Mouse (Mus musculus) heart, embryonic 13.5 days (tissue): ENCODE measurements around the gene Slco4a1. TPM values are rescaled to one million over a fixed set of nuclear protein-coding genes. Genes with fewer than 3 reads are reported as not detected.

ENCODE experiments used
- ATAC-seq: fragments of 200-750 bp; cut with Nextera tagmentation; 2 replicates; pipeline ENCODE4 v1.8.0; 2017; ENCODE audit warnings: moderate TSS enrichment; ENCODE audit not compliant: insufficient number of reproducible peaks, low FRiP score, low TSS enrichment; ENCODE audit errors: extremely low read depth
- H3K27ac ChIP-seq: fragments of 300-500 bp; sonication (generic); replicated peaks from 2 replicates; pipeline ENCODE4 v1.5.1; 2015; ENCODE audit warnings: moderate library complexity, mild to moderate bottlenecking, inconsistent platforms
- H3K27me3 ChIP-seq: fragments of 300-500 bp; sonication (generic); replicated peaks from 2 replicates; pipeline ENCODE4 v1.6.1; 2015; ENCODE audit warnings: mild to moderate bottlenecking, inconsistent platforms
- H3K36me3 ChIP-seq: fragments of 300-500 bp; sonication (generic); 2 replicates; pipeline ENCODE4 v1.6.1; 2015; ENCODE audit warnings: mild to moderate bottlenecking, inconsistent platforms
- H3K4me1 ChIP-seq: fragments of 300-500 bp; sonication (generic); 2 replicates; pipeline ENCODE4 v1.6.1; 2015; ENCODE audit warnings: inconsistent platforms
- H3K4me2 ChIP-seq: fragments of 300-500 bp; sonication (generic); 2 replicates; pipeline ENCODE4 v1.6.1; 2015; ENCODE audit warnings: inconsistent platforms, mild to moderate bottlenecking, moderate library complexity
- H3K4me3 ChIP-seq: fragments of 300-500 bp; sonication (generic); 2 replicates; pipeline ENCODE4 v1.5.1; 2015; ENCODE audit warnings: moderate library complexity, mild to moderate bottlenecking, inconsistent platforms
- H3K9ac ChIP-seq: fragments of 300-500 bp; sonication (generic); 2 replicates; pipeline ENCODE4 v1.6.1; 2015; ENCODE audit warnings: inconsistent platforms, mild to moderate bottlenecking, moderate library complexity
- H3K9me3 ChIP-seq: fragments of 300-500 bp; sonication (generic); 2 replicates; pipeline ENCODE4 v1.6.1; 2016; ENCODE audit warnings: inconsistent platforms
- WGBS: fragments of 180-500 bp; shearing (Covaris S2); methylation state at CpG from one replicate; pipeline ENCODE4 v1.1.7; 2015; ENCODE audit warnings: mixed read lengths; 5-methylcytosine and 5-hydroxymethylcytosine counted together
- polyA plus RNA-seq: library from polyadenylated mRNA; unstranded; fragments of >200 nt; fragmentation: Nextera tagmentation; extraction: Ambion mirVana; gene quantifications from 2 replicates; pipeline ENCODE4 v1.2.1, GENCODE M21; 2015

The Slco4a1 gene
- polyA plus RNA-seq, 1 experiment from 2014 or later: 0.32 TPM

DNA sequence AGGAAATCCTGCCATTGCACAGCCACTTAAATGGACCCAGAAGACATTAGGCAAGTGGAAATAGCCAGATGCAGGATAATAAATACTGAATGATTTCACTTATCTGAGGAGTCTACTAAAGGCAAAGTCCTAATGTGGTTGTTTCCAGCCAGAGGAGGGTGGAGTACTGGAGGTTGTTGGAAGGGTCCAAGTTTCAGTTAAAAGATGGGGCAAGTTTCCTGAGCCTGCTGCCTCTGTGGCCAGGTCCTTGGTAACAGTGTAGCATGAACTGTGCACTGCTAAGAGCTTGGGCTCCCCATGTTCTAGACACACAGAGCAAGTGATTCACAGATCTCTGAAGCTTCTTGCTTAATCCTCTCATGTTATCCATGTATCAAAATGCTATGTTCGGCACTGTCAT lies 10.1 kb upstream of the Slco4a1 start:
- H3K36me3 ChIP-seq: no peaks in the 10 kb centered on the region
- H3K4me3 ChIP-seq: no peak overlapping the region
- H3K27ac ChIP-seq: no peak overlapping the region
- H3K9ac ChIP-seq: no peak overlapping the region
- WGBS: 85% methylated on average over 1 of the region's 1 CpGs
- peaks cover 10% of the 10 kb centered on the region; the same call in 1 of the 2 replicates for H3K27me3 ChIP-seq
- H3K4me1 ChIP-seq: peaks cover 25% of the 10 kb centered on the region
- H3K9me3 ChIP-seq: no peaks in the 10 kb centered on the region
- no peak overlapping the region for H3K4me2 ChIP-seq
- no peak for ATAC-seq

GRCm38 (mm10) chr2:180449007-180449406 lies 7.0 kb upstream of the Slco4a1 start:
- WGBS: 65% methylated on average over 5 of the region's 5 CpGs
- Histone ChIP-seq H3K4me3 (no peak overlapping the region), H3K4me2 (no peak overlapping the region), H3K27ac (no peak overlapping the region), H3K4me1 (peaks cover 8% of the 10 kb centered on the region), H3K36me3 (no peaks in the 10 kb centered on the region), H3K27me3 (peaks cover 10% of the 10 kb centered on the region; the same call in 1 of the 2 replicates), H3K9me3 (no peaks in the 10 kb centered on the region), H3K9ac (no peak overlapping the region)
- ATAC-seq: no peak

DNA sequence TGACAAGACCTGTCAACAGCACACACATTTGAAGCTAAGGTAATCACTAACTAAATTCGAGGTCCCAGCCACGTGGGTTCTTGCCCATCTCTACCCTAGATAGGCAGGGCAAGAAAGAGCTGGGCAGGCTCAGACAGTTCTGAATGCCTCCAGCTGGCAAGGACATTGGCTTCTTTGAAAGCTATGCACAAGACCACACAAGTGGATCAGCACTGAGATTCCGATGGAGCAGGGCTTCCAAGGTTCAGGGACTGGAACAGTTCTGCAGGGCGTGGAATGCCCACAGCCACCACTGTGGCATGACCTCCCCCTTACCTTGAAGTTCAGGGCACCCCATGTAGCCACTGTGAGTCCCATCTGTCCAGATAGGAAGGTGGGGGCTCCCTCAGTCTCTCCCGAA lies 5.5 kb upstream of the Slco4a1 start:
- 77% methylated on average over 5 of the region's 5 CpGs for WGBS
- H3K4me1 ChIP-seq: peaks cover 6% of the 10 kb centered on the region
- no peak overlapping the region for H3K4me3 ChIP-seq
- no peak overlapping the region for H3K9ac ChIP-seq
- no peaks in the 10 kb centered on the region for H3K9me3 ChIP-seq
- no peak overlapping the region for H3K27ac ChIP-seq
- peaks cover 19% of the 10 kb centered on the region; the same call in 1 of the 2 replicates for H3K27me3 ChIP-seq
- no peak for ATAC-seq
- no peak overlapping the region for H3K4me2 ChIP-seq
- no peaks in the 10 kb centered on the region for H3K36me3 ChIP-seq

GRCm38 (mm10) chr2:180456705-180457104 lies 660 bp downstream of the Slco4a1 start:
- H3K4me3 ChIP-seq: peak overlapping the region; percentile 57
- no peak for ATAC-seq
- H3K36me3 ChIP-seq: no peaks in the 10 kb centered on the region
- peaks cover 47% of the 10 kb centered on the region for H3K27me3 ChIP-seq
- WGBS: 2% methylated on average over 27 of the region's 28 CpGs
- peak overlapping the region; percentile 50 for H3K9ac ChIP-seq
- no peak overlapping the region for H3K27ac ChIP-seq
- H3K4me2 ChIP-seq: peak overlapping the region; percentile 90
- H3K9me3 ChIP-seq: no peaks in the 10 kb centered on the region
- peaks cover 18% of the 10 kb centered on the region for H3K4me1 ChIP-seq

GRCm38 (mm10) chr2:180457680-180458079 lies 1.6 kb downstream of the Slco4a1 start:
- 55% methylated on average over 2 of the region's 2 CpGs for WGBS
- Histone ChIP-seq H3K4me2 (no peak overlapping the region), H3K9ac (no peak overlapping the region), H3K4me1 (peaks cover 18% of the 10 kb centered on the region), H3K36me3 (no peaks in the 10 kb centered on the region), H3K4me3 (no peak overlapping the region), H3K27ac (no peak overlapping the region), H3K27me3 (peaks cover 50% of the 10 kb centered on the region), H3K9me3 (no peaks in the 10 kb centered on the region)
- no peak for ATAC-seq

DNA sequence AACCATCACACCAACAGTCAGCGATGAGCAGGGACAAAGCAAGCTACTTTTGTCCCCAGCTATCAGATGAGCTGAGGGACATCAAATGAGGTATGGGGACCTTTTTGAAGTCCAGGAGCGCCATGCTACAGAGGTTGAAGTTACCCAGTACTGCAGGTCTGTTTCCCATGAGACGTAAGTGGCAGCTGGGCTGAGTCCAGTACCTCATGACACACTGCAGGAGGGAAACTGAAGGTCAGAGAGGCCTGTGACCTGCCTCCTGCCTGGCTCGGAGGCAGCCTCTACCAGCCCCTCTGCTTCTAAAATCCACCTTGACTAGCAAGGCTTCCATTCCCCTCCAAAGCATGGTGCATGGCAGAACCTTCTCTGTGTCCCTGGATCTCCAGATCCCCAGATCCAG lies 3.4 kb downstream of the Slco4a1 start:
- 66% methylated on average over 4 of the region's 4 CpGs for WGBS
- Histone ChIP-seq H3K9me3 (no peaks in the 10 kb centered on the region), H3K4me2 (no peak overlapping the region), H3K27ac (no peak overlapping the region), H3K4me3 (no peak overlapping the region), H3K27me3 (peaks cover 56% of the 10 kb centered on the region), H3K4me1 (peaks cover 18% of the 10 kb centered on the region), H3K36me3 (no peaks in the 10 kb centered on the region), H3K9ac (no peak overlapping the region)
- no peak for ATAC-seq

- no peaks in the 10 kb centered on the region for H3K9me3 ChIP-seq
- ATAC-seq: no peak
- H3K9ac ChIP-seq: no peak overlapping the region
- WGBS: 58% methylated on average over 8 of the region's 8 CpGs
- H3K36me3 ChIP-seq: no peaks in the 10 kb centered on the region
- peaks cover 10% of the 10 kb centered on the region for H3K4me1 ChIP-seq
- H3K27me3 ChIP-seq: peaks cover 48% of the 10 kb centered on the region
- H3K4me2 ChIP-seq: no peak overlapping the region
- no peak overlapping the region for H3K27ac ChIP-seq
- no peak overlapping the region for H3K4me3 ChIP-seq
These were observed 4.8 kb downstream of the Slco4a1 start for GRCm38 (mm10) chr2:180460801-180461200.

- ATAC-seq: no peak
- Histone ChIP-seq H3K4me3 (no peak overlapping the region), H3K27me3 (peaks cover 31% of the 10 kb centered on the region), H3K9ac (no peak overlapping the region), H3K9me3 (no peaks in the 10 kb centered on the region), H3K27ac (no peak overlapping the region), H3K4me2 (no peak overlapping the region), H3K36me3 (no peaks in the 10 kb centered on the region), H3K4me1 (no peaks in the 10 kb centered on the region)
- WGBS: 80% methylated on average over 8 of the region's 8 CpGs
These were observed 6.5 kb downstream of the Slco4a1 start for GRCm38 (mm10) chr2:180462593-180462992.

DNA sequence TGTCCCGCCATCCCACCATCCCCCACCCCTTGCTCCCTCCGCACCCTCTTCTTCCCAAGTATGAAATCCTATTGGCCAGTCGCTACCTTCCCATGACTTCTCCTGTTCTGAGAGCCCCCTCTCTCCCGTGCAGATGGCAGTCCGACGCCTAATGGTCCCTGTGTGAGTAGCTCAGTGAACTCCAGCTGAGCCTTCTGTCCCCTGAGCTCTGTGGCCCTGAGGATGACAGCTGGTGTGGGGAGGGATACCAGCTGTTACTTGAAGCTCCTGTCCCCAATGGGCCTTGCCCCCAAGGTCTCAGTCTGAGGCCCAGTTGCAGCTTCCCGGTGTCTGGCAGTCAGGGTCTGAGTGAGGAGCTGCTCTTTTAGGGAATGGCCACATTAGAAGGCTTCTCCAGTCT lies 10.5 kb downstream of the Slco4a1 start:
- Histone ChIP-seq H3K4me3 (no peak overlapping the region), H3K36me3 (no peaks in the 10 kb centered on the region), H3K27me3 (peaks cover 19% of the 10 kb centered on the region), H3K27ac (no peak overlapping the region), H3K4me1 (no peaks in the 10 kb centered on the region), H3K4me2 (no peak overlapping the region), H3K9me3 (no peaks in the 10 kb centered on the region), H3K9ac (no peak overlapping the region)
- WGBS: 60% methylated on average over 7 of the region's 7 CpGs
- ATAC-seq: no peak

DNA sequence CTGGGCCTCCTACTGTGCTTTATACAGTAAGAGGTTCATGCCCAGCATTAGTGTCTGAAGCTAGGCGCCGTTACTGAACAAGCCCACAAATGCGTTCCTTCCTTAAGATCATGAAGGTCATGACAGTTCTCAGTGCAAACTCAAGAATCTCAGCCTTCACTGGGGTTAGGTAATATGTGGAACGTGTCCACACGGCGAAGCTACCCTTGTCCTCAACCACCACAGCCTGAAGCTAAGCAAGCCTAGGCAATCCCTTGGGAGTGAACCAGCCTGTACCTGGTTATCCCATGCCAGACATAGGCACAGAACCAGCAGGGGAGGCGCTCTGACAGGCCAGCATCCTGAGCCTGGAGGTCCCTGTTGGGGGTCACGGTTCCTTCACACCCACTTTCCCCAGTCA lies 12.8 kb downstream of the Slco4a1 start:
- H3K36me3 ChIP-seq: no peaks in the 10 kb centered on the region
- ATAC-seq: no peak
- no peak overlapping the region for H3K9ac ChIP-seq
- H3K4me1 ChIP-seq: peaks cover 6% of the 10 kb centered on the region; the same call in 1 of the 2 replicates
- no peak overlapping the region for H3K4me2 ChIP-seq
- H3K27me3 ChIP-seq: peaks cover 18% of the 10 kb centered on the region
- no peaks in the 10 kb centered on the region for H3K9me3 ChIP-seq
- WGBS: 85% methylated on average over 8 of the region's 8 CpGs
- H3K27ac ChIP-seq: no peak overlapping the region
- H3K4me3 ChIP-seq: no peak overlapping the region

DNA sequence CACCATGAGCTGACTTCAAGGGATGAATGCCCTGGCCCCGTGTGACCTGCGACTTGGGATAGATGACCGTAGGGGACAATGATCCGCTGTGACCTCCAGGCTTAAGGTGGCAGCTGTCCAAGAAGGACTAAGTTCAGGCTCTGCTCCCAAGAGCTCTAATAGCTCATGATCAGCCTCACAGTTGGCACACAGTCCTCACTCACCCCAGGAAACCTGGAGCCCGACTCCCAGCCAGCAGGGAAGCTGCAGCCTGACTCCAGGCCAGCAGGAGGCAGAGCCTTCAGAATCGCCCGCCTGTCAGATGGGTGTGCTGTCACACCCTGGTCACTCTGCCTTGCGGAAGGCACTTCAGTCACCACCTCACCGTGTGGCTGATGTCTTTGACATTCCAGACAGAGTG lies 13.7 kb downstream of the Slco4a1 start:
- H3K9ac ChIP-seq: no peak overlapping the region
- no peak overlapping the region for H3K27ac ChIP-seq
- H3K9me3 ChIP-seq: no peaks in the 10 kb centered on the region
- no peak overlapping the region for H3K4me3 ChIP-seq
- H3K4me1 ChIP-seq: peaks cover 6% of the 10 kb centered on the region; the same call in 1 of the 2 replicates
- no peaks in the 10 kb centered on the region for H3K36me3 ChIP-seq
- H3K27me3 ChIP-seq: peaks cover 18% of the 10 kb centered on the region
- H3K4me2 ChIP-seq: no peak overlapping the region
- 47% methylated on average over 9 of the region's 9 CpGs for WGBS
- ATAC-seq: no peak

DNA sequence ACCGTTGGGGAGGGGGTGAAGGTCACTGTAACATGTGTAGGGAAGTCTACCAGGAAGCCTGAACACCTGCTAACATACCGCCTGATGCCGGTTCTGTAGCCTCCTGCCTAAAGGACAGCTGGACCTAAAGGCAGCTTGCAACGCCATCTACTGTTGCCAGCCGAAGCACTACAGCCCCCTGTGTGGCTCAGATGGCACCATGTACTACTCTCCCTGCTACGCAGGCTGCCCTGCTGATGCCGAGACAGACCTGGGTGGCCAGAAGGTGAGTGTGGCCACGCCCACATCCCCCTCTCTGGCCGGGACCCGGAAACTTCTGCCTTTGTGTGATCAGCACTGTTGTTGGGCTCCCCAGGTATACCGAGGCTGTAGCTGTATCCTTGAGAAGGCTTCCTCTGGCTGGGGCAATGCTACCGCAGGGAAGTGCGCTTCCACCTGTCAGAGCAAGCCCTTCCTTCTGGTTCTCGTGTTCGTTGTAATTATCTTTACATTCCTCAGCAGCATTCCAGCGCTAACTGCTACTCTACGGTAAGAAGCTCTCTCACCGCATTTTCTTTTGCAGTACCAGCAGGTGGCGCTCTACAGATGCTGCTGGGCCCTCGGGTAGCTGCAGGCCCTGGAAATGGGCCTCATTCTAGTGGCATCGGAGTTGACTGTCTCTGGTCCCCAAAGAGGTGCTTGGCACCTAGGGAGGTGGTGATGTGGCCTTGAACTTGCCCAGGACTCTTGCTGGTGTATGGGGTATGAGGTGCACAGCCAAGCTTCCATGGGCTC lies 16.4 kb downstream of the Slco4a1 start:
- H3K27me3 ChIP-seq: peaks cover 18% of the 10 kb centered on the region
- ATAC-seq: no peak
- no peak overlapping the region for H3K27ac ChIP-seq
- no peak overlapping the region for H3K4me3 ChIP-seq
- no peaks in the 10 kb centered on the region for H3K9me3 ChIP-seq
- H3K36me3 ChIP-seq: no peaks in the 10 kb centered on the region
- 8% methylated on average over 21 of the region's 21 CpGs for WGBS
- peak overlapping the region; percentile 35; the same call in 1 of the 2 replicates for H3K4me2 ChIP-seq
- H3K9ac ChIP-seq: no peak overlapping the region
- H3K4me1 ChIP-seq: peaks cover 6% of the 10 kb centered on the region; the same call in 1 of the 2 replicates
